Mouse (Mus musculus) megakaryocyte, embryonic 14.5 days (primary cell): ENCODE measurements at regions not wholly inside any gene's neighbourhood (a gene's known extent, or its start where the extent isn't known, plus 50 kb on each side); places are given as distances from the start of the nearest gene placed in this dataset.

Experiments used
- FLI1 ChIP-seq: IDR thresholded peaks from 2 replicates; pipeline ENCODE4 v1.6.1; 2012; ENCODE audit warnings: low read length, inconsistent platforms, mixed read lengths
- GATA1 ChIP-seq: IDR thresholded peaks from 3 replicates; pipeline ENCODE4 v1.6.1; 2012; ENCODE audit warnings: mixed read lengths, low read length, inconsistent platforms, borderline replicate concordance

GRCm38 (mm10) chr2:179112951-179113350 is 329.3 kb upstream of the Cdh4 start:
- TF ChIP-seq GATA1 = no peak
- TF ChIP-seq FLI1 = no peak
